Mouse (Mus musculus): ENCODE results near the gene Acsf3. TPM values are rescaled to one million over a fixed set of nuclear protein-coding genes. Genes with fewer than 3 reads are reported as not detected.
A peak's percentile ranks its signal among the peaks of the same experiment; 100 is the strongest.

Acsf3 gene
- polyA plus RNA-seq, 1 experiment from 2014 or later: 13.8 TPM

GRCm38 (mm10) chr8:122816965-122817364 is 41.7 kb downstream of the Acsf3 start:
- no peaks in the 10 kb centered on the region for H3K4me1 ChIP-seq (replicated peaks)
- no peaks in the 10 kb centered on the region for H3K36me3 ChIP-seq
- H3K27ac ChIP-seq: no peak overlapping the region
- no peak overlapping the region for H3K4me3 ChIP-seq
- H3K4me2 ChIP-seq: no peak overlapping the region
- H3K9me3 ChIP-seq (replicated peaks): no peaks in the 10 kb centered on the region
- WGBS: 84% methylated on average over 6 of the region's 6 CpGs
- no peaks in the 10 kb centered on the region; the same call in 1 of the 2 replicates for H3K27me3 ChIP-seq
- ATAC-seq (replicated peaks; ENCODE audit: insufficient number of reproducible peaks, insufficient read depth, low FRiP score, low read depth): no peak
- no peak overlapping the region for H3K9ac ChIP-seq

- H3K4me1 ChIP-seq (replicated peaks): no peaks in the 10 kb centered on the region
- 44% methylated on average over 13 of the region's 13 CpGs for WGBS
- H3K36me3 ChIP-seq: no peaks in the 10 kb centered on the region
- H3K27ac ChIP-seq: no peak overlapping the region
- no peaks in the 10 kb centered on the region for H3K9me3 ChIP-seq (replicated peaks)
- no peak overlapping the region for H3K4me3 ChIP-seq
- H3K27me3 ChIP-seq: no peaks in the 10 kb centered on the region; the same call in 1 of the 2 replicates
- no peak for ATAC-seq (replicated peaks; ENCODE audit: insufficient number of reproducible peaks, insufficient read depth, low FRiP score, low read depth)
- H3K9ac ChIP-seq: no peak overlapping the region
- no peak overlapping the region for H3K4me2 ChIP-seq
Measured at GRCm38 (mm10) chr8:122817724-122818496, 42.6 kb downstream of the Acsf3 start.

GRCm38 (mm10) chr8:122819776-122820175 is 44.5 kb downstream of the Acsf3 start:
- Histone ChIP-seq H3K4me2 (no peak overlapping the region), H3K9me3 (replicated peaks) (no peaks in the 10 kb centered on the region), H3K4me3 (no peak overlapping the region), H3K27me3 (no peaks in the 10 kb centered on the region), H3K36me3 (no peaks in the 10 kb centered on the region), H3K4me1 (replicated peaks) (no peaks in the 10 kb centered on the region), H3K27ac (no peak overlapping the region), H3K9ac (no peak overlapping the region)
- ATAC-seq (replicated peaks; ENCODE audit: insufficient number of reproducible peaks, insufficient read depth, low FRiP score, low read depth): no peak
- 61% methylated on average over 11 of the region's 11 CpGs for WGBS

GRCm38 (mm10) chr8:122824571-122824970 is 49.3 kb downstream of the Acsf3 start:
- WGBS: 35% methylated on average over 5 of the region's 5 CpGs
- Histone ChIP-seq H3K9ac (no peak overlapping the region), H3K4me2 (no peak overlapping the region), H3K27ac (no peak overlapping the region), H3K4me3 (no peak overlapping the region), H3K36me3 (no peaks in the 10 kb centered on the region), H3K4me1 (replicated peaks) (no peaks in the 10 kb centered on the region), H3K27me3 (0 out of 2 replicates have a peak, but pooled peaks cover 13% of the 10 kb centered on the region), H3K9me3 (replicated peaks) (no peaks in the 10 kb centered on the region)
- no peak for ATAC-seq (replicated peaks; ENCODE audit: insufficient number of reproducible peaks, insufficient read depth, low FRiP score, low read depth)

GRCm38 (mm10) chr8:122824986-122825385 is 49.7 kb downstream of the Acsf3 start:
- H3K9ac ChIP-seq: no peak overlapping the region
- H3K36me3 ChIP-seq: no peaks in the 10 kb centered on the region
- H3K9me3 ChIP-seq (replicated peaks): no peaks in the 10 kb centered on the region
- 67% methylated on average over 9 of the region's 9 CpGs for WGBS
- no peak overlapping the region for H3K4me2 ChIP-seq
- H3K4me1 ChIP-seq (replicated peaks): no peaks in the 10 kb centered on the region
- H3K4me3 ChIP-seq: no peak overlapping the region
- no peak overlapping the region for H3K27ac ChIP-seq
- ATAC-seq (replicated peaks; ENCODE audit: insufficient number of reproducible peaks, insufficient read depth, low FRiP score, low read depth): no peak
- H3K27me3 ChIP-seq: 0 out of 2 replicates have a peak, but pooled peaks cover 13% of the 10 kb centered on the region

GRCm38 (mm10) chr8:122825408-122825807 is 50.1 kb downstream of the Acsf3 start:
- no peak overlapping the region for H3K27ac ChIP-seq
- no peaks in the 10 kb centered on the region for H3K36me3 ChIP-seq
- no peaks in the 10 kb centered on the region for H3K4me1 ChIP-seq (replicated peaks)
- no peaks in the 10 kb centered on the region for H3K9me3 ChIP-seq (replicated peaks)
- H3K4me3 ChIP-seq: no peak overlapping the region
- H3K9ac ChIP-seq: no peak overlapping the region
- 0 out of 2 replicates have a peak, but pooled peaks cover 13% of the 10 kb centered on the region for H3K27me3 ChIP-seq
- no peak for ATAC-seq (replicated peaks; ENCODE audit: insufficient number of reproducible peaks, insufficient read depth, low FRiP score, low read depth)
- 58% methylated on average over 8 of the region's 8 CpGs for WGBS
- no peak overlapping the region for H3K4me2 ChIP-seq

- Histone ChIP-seq H3K9ac (no peak overlapping the region), H3K4me3 (no peak overlapping the region), H3K36me3 (no peaks in the 10 kb centered on the region), H3K9me3 (replicated peaks) (no peaks in the 10 kb centered on the region), H3K4me1 (replicated peaks) (no peaks in the 10 kb centered on the region), H3K27ac (no peak overlapping the region), H3K27me3 (peaks cover 19% of the 10 kb centered on the region; the same call in 1 of the 2 replicates), H3K4me2 (no peak overlapping the region)
- WGBS: 77% methylated on average over 3 of the region's 3 CpGs
- no peak for ATAC-seq (replicated peaks; ENCODE audit: insufficient number of reproducible peaks, insufficient read depth, low FRiP score, low read depth)
Measured at GRCm38 (mm10) chr8:122829396-122829795, 54.1 kb downstream of the Acsf3 start.

- Histone ChIP-seq H3K4me1 (replicated peaks) (no peaks in the 10 kb centered on the region), H3K36me3 (no peaks in the 10 kb centered on the region), H3K9ac (no peak overlapping the region), H3K4me2 (no peak overlapping the region), H3K27ac (no peak overlapping the region), H3K9me3 (replicated peaks) (no peaks in the 10 kb centered on the region), H3K27me3 (peaks cover 19% of the 10 kb centered on the region; the same call in 1 of the 2 replicates), H3K4me3 (no peak overlapping the region)
- WGBS: 44% methylated on average over 8 of the region's 8 CpGs
- peak; percentile 68 for ATAC-seq (replicated peaks; ENCODE audit: insufficient number of reproducible peaks, insufficient read depth, low FRiP score, low read depth)
Measured at GRCm38 (mm10) chr8:122830349-122831061, 55.2 kb downstream of the Acsf3 start.

GRCm38 (mm10) chr8:122834416-122834815 is 59.1 kb downstream of the Acsf3 start:
- no peak overlapping the region for H3K4me2 ChIP-seq
- no peak overlapping the region for H3K4me3 ChIP-seq
- no peaks in the 10 kb centered on the region for H3K9me3 ChIP-seq (replicated peaks)
- WGBS: 82% methylated on average over 8 of the region's 8 CpGs
- H3K9ac ChIP-seq: no peak overlapping the region
- H3K27ac ChIP-seq: no peak overlapping the region
- H3K27me3 ChIP-seq: peaks cover 11% of the 10 kb centered on the region; the same call in 1 of the 2 replicates
- H3K4me1 ChIP-seq (replicated peaks): no peaks in the 10 kb centered on the region
- no peak for ATAC-seq (replicated peaks; ENCODE audit: insufficient number of reproducible peaks, insufficient read depth, low FRiP score, low read depth)
- no peaks in the 10 kb centered on the region for H3K36me3 ChIP-seq

GRCm38 (mm10) chr8:122834971-122835370 is 59.7 kb downstream of the Acsf3 start:
- no peak for ATAC-seq (replicated peaks; ENCODE audit: insufficient number of reproducible peaks, insufficient read depth, low FRiP score, low read depth)
- no peaks in the 10 kb centered on the region for H3K9me3 ChIP-seq (replicated peaks)
- no peak overlapping the region for H3K4me3 ChIP-seq
- peaks cover 10% of the 10 kb centered on the region; the same call in 1 of the 2 replicates for H3K27me3 ChIP-seq
- H3K27ac ChIP-seq: no peak overlapping the region
- WGBS: 20% methylated on average over 8 of the region's 8 CpGs
- H3K4me2 ChIP-seq: no peak overlapping the region
- no peak overlapping the region for H3K9ac ChIP-seq
- no peaks in the 10 kb centered on the region for H3K4me1 ChIP-seq (replicated peaks)
- H3K36me3 ChIP-seq: no peaks in the 10 kb centered on the region

- H3K27me3 ChIP-seq: peaks cover 8% of the 10 kb centered on the region; the same call in 1 of the 2 replicates
- no peak overlapping the region for H3K27ac ChIP-seq
- no peaks in the 10 kb centered on the region for H3K9me3 ChIP-seq (replicated peaks)
- no peaks in the 10 kb centered on the region for H3K36me3 ChIP-seq
- no peak overlapping the region for H3K4me2 ChIP-seq
- WGBS: 86% methylated on average over 12 of the region's 12 CpGs
- no peak for ATAC-seq (replicated peaks; ENCODE audit: insufficient number of reproducible peaks, insufficient read depth, low FRiP score, low read depth)
- H3K9ac ChIP-seq: no peak overlapping the region
- no peak overlapping the region for H3K4me3 ChIP-seq
- no peaks in the 10 kb centered on the region for H3K4me1 ChIP-seq (replicated peaks)
Measured at GRCm38 (mm10) chr8:122836199-122836598, 60.9 kb downstream of the Acsf3 start.

All from heart, embryonic 15.5 days (tissue).